Mouse (Mus musculus) thymus, adult 2 months (tissue): ENCODE measurements around the gene Ovol2. TPM values are rescaled to one million over a fixed set of nuclear protein-coding genes. Genes with fewer than 3 reads are reported as not detected.

Experiments used
- DNase-seq: peaks from one replicate; pipeline ENCODE4 v3.0.0; 2021
- H3K27ac ChIP-seq: fragments of 200-500 bp; 2 replicates; pipeline ENCODE4 v1.5.1; 2012; ENCODE audit warnings: low read length, control low read depth; ENCODE audit not compliant: control insufficient read depth, insufficient read depth
- H3K27me3 ChIP-seq: fragments of 200-500 bp; 2 replicates; pipeline ENCODE4 v1.6.1; 2012; ENCODE audit warnings: mild to moderate bottlenecking, low read length, moderate library complexity, mixed read lengths; ENCODE audit not compliant: control insufficient read depth, insufficient read depth
- H3K36me3 ChIP-seq: fragments of 200-500 bp; 2 replicates; pipeline ENCODE4 v1.6.1; 2012; ENCODE audit warnings: mild to moderate bottlenecking, low read length, moderate library complexity; ENCODE audit not compliant: control insufficient read depth, insufficient read depth
- H3K4me1 ChIP-seq: fragments of 200-500 bp; replicated peaks from 2 replicates; pipeline ENCODE4 v1.6.1; 2012; ENCODE audit warnings: low read length; ENCODE audit not compliant: control insufficient read depth, insufficient read depth
- H3K4me3 ChIP-seq: fragments of 200-500 bp; 2 replicates; pipeline ENCODE4 v1.5.1; 2012; ENCODE audit warnings: mild to moderate bottlenecking, low read length, control low read depth, moderate library complexity; ENCODE audit not compliant: control insufficient read depth, insufficient read depth
- CTCF ChIP-seq: fragments of 200-500 bp; IDR thresholded peaks from 2 replicates; pipeline ENCODE4 v1.5.1; 2012; ENCODE audit warnings: mild to moderate bottlenecking, control low read depth, low read length, moderate library complexity, borderline replicate concordance; ENCODE audit not compliant: control insufficient read depth, poor library complexity, insufficient read depth; ENCODE audit errors: extremely low read depth
- POLR2A ChIP-seq: fragments of 200-500 bp; IDR thresholded peaks from 2 replicates; pipeline ENCODE4 v1.6.1; 2012; ENCODE audit warnings: mild to moderate bottlenecking, low read length, control low read depth, moderate library complexity; ENCODE audit not compliant: control insufficient read depth, poor library complexity, insufficient read depth; ENCODE audit errors: extremely low read depth
- WGBS: fragments of 180-500 bp; shearing (Covaris S2); methylation state at CpG from one replicate; pipeline ENCODE4 v1.1.7; 2018; 5-methylcytosine and 5-hydroxymethylcytosine counted together
- polyA plus RNA-seq: library from polyadenylated mRNA; depleted of rRNA; stranded (reverse); fragments of >200 nt; gene quantifications from 2 replicates; pipeline ENCODE4 v1.2.3, GENCODE M21; 2012

Gene Ovol2
- polyA plus RNA-seq, 1 experiment: 0.93 TPM

GRCm38 (mm10) chr2:144305721-144306294 lies 26.1 kb downstream of the Ovol2 start:
- Histone ChIP-seq H3K4me3 (no peak overlapping the region), H3K27me3 (no peaks in the 10 kb centered on the region), H3K36me3 (no peaks in the 10 kb centered on the region), H3K4me1 (no peaks in the 10 kb centered on the region), H3K27ac (no peak overlapping the region)
- TF ChIP-seq POLR2A (no peak), CTCF (no peak)
- no peak for DNase-seq
- 93% methylated on average over 18 of the region's 18 CpGs for WGBS

GRCm38 (mm10) chr2:144301101-144301500 lies 30.8 kb downstream of the Ovol2 start:
- H3K27ac ChIP-seq: no peak overlapping the region
- TF ChIP-seq CTCF (no peak), POLR2A (no peak)
- WGBS: 92% methylated on average over 11 of the region's 11 CpGs

GRCm38 (mm10) chr2:144299749-144300669 lies 31.9 kb downstream of the Ovol2 start:
- 36% methylated on average over 9 of the region's 9 CpGs for WGBS
- no peaks in the 10 kb centered on the region for H3K36me3 ChIP-seq
- no peak overlapping the region for H3K27ac ChIP-seq
- no peaks in the 10 kb centered on the region for H3K27me3 ChIP-seq
- TF ChIP-seq CTCF: no peak
- TF ChIP-seq POLR2A: no peak
- DNase-seq: no peak
- H3K4me3 ChIP-seq: no peak overlapping the region
- H3K4me1 ChIP-seq: no peaks in the 10 kb centered on the region

More at GRCm38 (mm10) chr2:144301101-144301500, 30.8 kb downstream of the Ovol2 start:
- Histone ChIP-seq H3K36me3 (no peaks in the 10 kb centered on the region), H3K4me1 (no peaks in the 10 kb centered on the region), H3K27me3 (no peaks in the 10 kb centered on the region), H3K4me3 (no peak overlapping the region)
- no peak for DNase-seq

- no peak overlapping the region for H3K4me3 ChIP-seq
- no peak for DNase-seq
- no peaks in the 10 kb centered on the region for H3K4me1 ChIP-seq
- no peak overlapping the region for H3K27ac ChIP-seq
- TF ChIP-seq CTCF (no peak), POLR2A (no peak)
- no peaks in the 10 kb centered on the region for H3K36me3 ChIP-seq
- WGBS: 71% methylated on average over 9 of the region's 9 CpGs
- H3K27me3 ChIP-seq: no peaks in the 10 kb centered on the region
Measured at GRCm38 (mm10) chr2:144295145-144295735, 36.7 kb downstream of the Ovol2 start.

GRCm38 (mm10) chr2:144291600-144292305 lies 40.2 kb downstream of the Ovol2 start:
- Histone ChIP-seq H3K4me3 (no peak overlapping the region), H3K4me1 (no peaks in the 10 kb centered on the region), H3K27ac (no peak overlapping the region), H3K27me3 (no peaks in the 10 kb centered on the region), H3K36me3 (no peaks in the 10 kb centered on the region)
- TF ChIP-seq CTCF (no peak), POLR2A (no peak)
- WGBS: 95% methylated on average over 11 of the region's 11 CpGs
- no peak for DNase-seq

GRCm38 (mm10) chr2:144290321-144290720 lies 41.6 kb downstream of the Ovol2 start:
- no peak overlapping the region for H3K4me3 ChIP-seq
- TF ChIP-seq POLR2A: no peak
- no peak for TF ChIP-seq CTCF
- no peaks in the 10 kb centered on the region for H3K4me1 ChIP-seq
- no peak for DNase-seq
- H3K36me3 ChIP-seq: no peaks in the 10 kb centered on the region
- no peak overlapping the region for H3K27ac ChIP-seq
- 91% methylated on average over 7 of the region's 7 CpGs for WGBS
- H3K27me3 ChIP-seq: no peaks in the 10 kb centered on the region
